Mouse (Mus musculus): ENCODE measurements at regions not wholly inside any gene's neighbourhood (a gene's known extent, or its start where the extent isn't known, plus 50 kb on each side); places are given as distances from the start of the nearest gene placed in this dataset.

- no peak for TF ChIP-seq CTCF (IDR thresholded peaks at IDR 0.05; ENCODE audit: borderline replicate concordance, extremely low read depth, insufficient read depth, insufficient read length)
- TF ChIP-seq POLR2A (IDR thresholded peaks at IDR 0.05; ENCODE audit: borderline replicate concordance, extremely low read depth, insufficient read depth, insufficient read length, poor library complexity, severe bottlenecking), result no peak
Observed at GRCm38 (mm10) chr16:76549628-76550027, 176.0 kb upstream of the Nrip1 start.

Measured in brain, embryonic 14.5 days (tissue).